Mouse (Mus musculus) thymus, adult 2 months (tissue): ENCODE data around the gene Kif15. TPM values are rescaled to one million over a fixed set of nuclear protein-coding genes. Genes with fewer than 3 reads are reported as not detected.

Source experiments
- DNase-seq: peaks from one replicate; pipeline ENCODE4 v3.0.0; 2021
- H3K27ac ChIP-seq: fragments of 200-500 bp; 2 replicates; pipeline ENCODE4 v1.5.1; 2012; ENCODE audit warnings: low read length, control low read depth; ENCODE audit not compliant: control insufficient read depth, insufficient read depth
- H3K27me3 ChIP-seq: fragments of 200-500 bp; 2 replicates; pipeline ENCODE4 v1.6.1; 2012; ENCODE audit warnings: mild to moderate bottlenecking, low read length, moderate library complexity, mixed read lengths; ENCODE audit not compliant: control insufficient read depth, insufficient read depth
- H3K36me3 ChIP-seq: fragments of 200-500 bp; 2 replicates; pipeline ENCODE4 v1.6.1; 2012; ENCODE audit warnings: mild to moderate bottlenecking, low read length, moderate library complexity; ENCODE audit not compliant: control insufficient read depth, insufficient read depth
- H3K4me1 ChIP-seq: fragments of 200-500 bp; replicated peaks from 2 replicates; pipeline ENCODE4 v1.6.1; 2012; ENCODE audit warnings: low read length; ENCODE audit not compliant: control insufficient read depth, insufficient read depth
- H3K4me3 ChIP-seq: fragments of 200-500 bp; 2 replicates; pipeline ENCODE4 v1.5.1; 2012; ENCODE audit warnings: mild to moderate bottlenecking, low read length, control low read depth, moderate library complexity; ENCODE audit not compliant: control insufficient read depth, insufficient read depth
- CTCF ChIP-seq: fragments of 200-500 bp; IDR thresholded peaks from 2 replicates; pipeline ENCODE4 v1.5.1; 2012; ENCODE audit warnings: mild to moderate bottlenecking, control low read depth, low read length, moderate library complexity, borderline replicate concordance; ENCODE audit not compliant: control insufficient read depth, poor library complexity, insufficient read depth; ENCODE audit errors: extremely low read depth
- POLR2A ChIP-seq: fragments of 200-500 bp; IDR thresholded peaks from 2 replicates; pipeline ENCODE4 v1.6.1; 2012; ENCODE audit warnings: mild to moderate bottlenecking, low read length, control low read depth, moderate library complexity; ENCODE audit not compliant: control insufficient read depth, poor library complexity, insufficient read depth; ENCODE audit errors: extremely low read depth
- WGBS: fragments of 180-500 bp; shearing (Covaris S2); methylation state at CpG from one replicate; pipeline ENCODE4 v1.1.7; 2018; 5-methylcytosine and 5-hydroxymethylcytosine counted together
- polyA plus RNA-seq: library from polyadenylated mRNA; depleted of rRNA; stranded (reverse); fragments of >200 nt; gene quantifications from 2 replicates; pipeline ENCODE4 v1.2.3, GENCODE M21; 2012; rRNA removed

The Kif15 gene
- polyA plus RNA-seq, 1 experiment, result 40.1 TPM

GRCm38 (mm10) chr9:123024201-123024600 lies 73.4 kb downstream of the Kif15 start:
- no peaks in the 10 kb centered on the region for H3K36me3 ChIP-seq
- H3K4me3 ChIP-seq, result no peak overlapping the region
- WGBS, result 94% methylated on average over 2 of the region's 2 CpGs
- no peaks in the 10 kb centered on the region for H3K27me3 ChIP-seq
- H3K4me1 ChIP-seq, result peaks cover 5% of the 10 kb centered on the region
- TF ChIP-seq POLR2A, result no peak
- no peak for TF ChIP-seq CTCF
- DNase-seq, result no peak
- no peak overlapping the region for H3K27ac ChIP-seq

- no peak for DNase-seq
- TF ChIP-seq POLR2A (no peak), CTCF (no peak)
- H3K4me1 ChIP-seq, result no peaks in the 10 kb centered on the region
- no peak overlapping the region for H3K27ac ChIP-seq
- no peaks in the 10 kb centered on the region for H3K36me3 ChIP-seq
- no peaks in the 10 kb centered on the region for H3K27me3 ChIP-seq
- 87% methylated on average over 13 of the region's 13 CpGs for WGBS
- H3K4me3 ChIP-seq, result no peak overlapping the region
Measured at GRCm38 (mm10) chr9:123031496-123032246, 80.8 kb downstream of the Kif15 start.

DNA sequence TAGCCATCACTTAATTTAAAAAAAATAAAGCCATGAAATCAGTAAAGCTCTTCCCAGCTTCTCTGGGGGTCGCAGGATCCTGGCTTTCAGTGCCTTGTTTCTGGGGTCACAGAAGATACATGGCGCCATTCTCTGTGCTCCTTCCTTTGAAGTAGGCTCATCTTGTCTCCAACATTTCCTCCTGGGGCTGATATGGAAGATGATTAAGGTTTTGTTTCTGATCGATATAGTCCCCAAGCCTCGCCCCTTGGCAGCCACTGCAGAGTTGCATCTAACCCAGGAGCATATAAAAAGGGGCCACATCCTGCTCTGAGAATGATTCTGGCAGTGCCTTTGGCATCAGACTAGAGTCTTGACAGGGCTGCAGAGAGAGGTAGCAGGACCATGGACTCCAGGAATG lies 83.6 kb downstream of the Kif15 start, which contains the start of gene Tgm4:
Tgm4 (plus strand) TSS at position 301 of the 400 bp plus-strand sequence.
- WGBS, result 90% methylated on average over 4 of the region's 4 CpGs
- Histone ChIP-seq H3K27ac (no peak within 1 kb of the TSS), H3K27me3 (no peaks in the 10 kb centered on the region), H3K4me1 (no peaks in the 10 kb centered on the region), H3K4me3 (no peak within 1 kb of the TSS), H3K36me3 (no peaks in the 10 kb centered on the region)
- TF ChIP-seq POLR2A (no peak), CTCF (no peak)
- no peak for DNase-seq

DNA sequence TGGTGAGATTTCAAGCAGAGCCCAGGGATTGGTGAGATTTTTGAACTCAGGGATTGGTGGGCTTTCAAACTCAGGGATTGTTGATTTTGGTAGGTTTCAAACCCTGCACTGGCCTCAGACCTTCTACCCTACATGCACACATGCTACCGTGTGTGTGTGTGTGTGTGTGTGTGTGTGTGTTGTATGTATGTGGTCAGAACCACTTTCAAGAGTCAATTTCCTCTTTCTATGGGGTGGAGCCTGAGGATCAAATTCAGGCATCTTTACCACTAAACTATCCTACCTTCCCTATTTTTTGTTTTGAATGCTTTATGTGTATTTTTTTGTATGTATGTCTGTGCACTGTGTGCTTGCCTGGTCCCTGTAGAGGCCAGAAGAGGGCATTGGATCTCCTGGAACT lies 96.8 kb downstream of the Kif15 start:
- WGBS, result 11% methylated on average over 1 of the region's 1 CpGs
- TF ChIP-seq POLR2A (no peak), CTCF (no peak)
- Histone ChIP-seq H3K27me3 (no peaks in the 10 kb centered on the region), H3K27ac (no peak overlapping the region), H3K4me3 (no peak overlapping the region), H3K36me3 (no peaks in the 10 kb centered on the region), H3K4me1 (no peaks in the 10 kb centered on the region)
- no peak for DNase-seq

- Histone ChIP-seq H3K27me3 (no peaks in the 10 kb centered on the region), H3K4me1 (peaks cover 7% of the 10 kb centered on the region), H3K4me3 (no peak overlapping the region), H3K36me3 (no peaks in the 10 kb centered on the region), H3K27ac (no peak overlapping the region)
- DNase-seq, result peak; percentile 44
- TF ChIP-seq POLR2A (no peak), CTCF (no peak)
Measured at GRCm38 (mm10) chr9:123058724-123059292, 108.0 kb downstream of the Kif15 start.

- no peaks in the 10 kb centered on the region for H3K36me3 ChIP-seq
- WGBS, result 39% methylated on average over 3 of the region's 3 CpGs
- no peaks in the 10 kb centered on the region for H3K27me3 ChIP-seq
- peaks cover 7% of the 10 kb centered on the region for H3K4me1 ChIP-seq
- H3K27ac ChIP-seq, result no peak overlapping the region
- no peak overlapping the region for H3K4me3 ChIP-seq
- DNase-seq, result no peak
- no peak for TF ChIP-seq POLR2A
- TF ChIP-seq CTCF, result no peak
Measured at GRCm38 (mm10) chr9:123060172-123060571, 109.3 kb downstream of the Kif15 start.

Other genes starting within 250 kb of the Kif15 start
- gene Topaz1, start 203.7 kb upstream of the Kif15 start, polyA plus RNA-seq, result not detected in 2 replicates
- 3.6 and 4.5 TPM in 2 replicates for gene Tcaim, start 145.5 kb upstream of the Kif15 start, polyA plus RNA-seq
- gene Gm35549, start 107.0 kb upstream of the Kif15 start, polyA plus RNA-seq, result not detected in 2 replicates
- 55.0 and 56.2 TPM in 2 replicates for gene Zfp445, start 85.0 kb upstream of the Kif15 start, polyA plus RNA-seq
- gene Zkscan7, start 65.4 kb upstream of the Kif15 start, polyA plus RNA-seq, result 2.8 and 3.0 TPM in 2 replicates
- gene Zfp105, start 28.0 kb upstream of the Kif15 start, polyA plus RNA-seq, result 0.20 and 0.23 TPM in 2 replicates
- gene 1110059G10Rik, start within 50 bp of the Kif15 start, polyA plus RNA-seq, result 2.9 and 3.2 TPM in 2 replicates
- 15.7 and 18.5 TPM in 2 replicates for gene Tmem42, start 70.3 kb downstream of the Kif15 start, polyA plus RNA-seq
- gene Tgm4, start 83.7 kb downstream of the Kif15 start, polyA plus RNA-seq, result 0.18 and 0.36 TPM in 2 replicates
- 173 and 229 TPM in 2 replicates for gene Zdhhc3, start 162.2 kb downstream of the Kif15 start, polyA plus RNA-seq
- gene Exosc7, start 162.2 kb downstream of the Kif15 start, polyA plus RNA-seq, result 40.4 and 41.3 TPM in 2 replicates
- 19.2 and 20.0 TPM in 2 replicates for gene Clec3b, start 199.9 kb downstream of the Kif15 start, polyA plus RNA-seq